Mouse (Mus musculus) frontal cortex, postnatal 10 days (tissue): Measurements from ENCODE around the gene Dmrta2.

Source experiments
- DNase-seq, 2 experiments: peaks; one replicate each; pipeline ENCODE4 v3.0.0; 2022; ENCODE audit warnings: low spot score in 2 of 2, mixed read lengths in 1 of 2

Gene Dmrta2

GRCm38 (mm10) chr4:109977148-109978067 is at the start of gene Dmrta2:
Gene Dmrta2 (plus strand): TSS chr4:109978053.
- DNase-seq: peak; percentile 45 to 59

- no peak for DNase-seq
These were observed 48.8 kb upstream of the Dmrta2 start for GRCm38 (mm10) chr4:109929058-109929457.

DNA sequence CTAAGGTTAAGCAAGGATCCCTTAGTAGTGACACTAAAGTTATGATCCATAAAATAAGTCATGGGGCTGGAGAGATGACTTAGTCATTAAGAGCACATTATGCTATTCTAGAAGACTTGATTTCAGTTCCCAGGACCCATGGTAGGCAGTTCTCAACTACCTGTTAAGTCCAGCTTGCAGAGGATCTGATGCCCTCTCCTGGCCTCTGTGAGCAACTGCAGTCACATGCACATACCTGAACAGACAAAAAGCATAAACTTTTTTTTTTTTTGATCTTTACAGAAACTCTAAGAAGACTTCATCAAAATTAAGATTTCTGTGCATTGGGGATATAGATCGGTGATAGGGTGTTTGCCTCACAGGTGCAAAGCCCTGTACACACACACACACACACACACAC is 47.4 kb upstream of the Dmrta2 start:
- no peak for DNase-seq

- DNase-seq: no peak
These were observed 46.9 kb upstream of the Dmrta2 start for GRCm38 (mm10) chr4:109930935-109931334.

DNA sequence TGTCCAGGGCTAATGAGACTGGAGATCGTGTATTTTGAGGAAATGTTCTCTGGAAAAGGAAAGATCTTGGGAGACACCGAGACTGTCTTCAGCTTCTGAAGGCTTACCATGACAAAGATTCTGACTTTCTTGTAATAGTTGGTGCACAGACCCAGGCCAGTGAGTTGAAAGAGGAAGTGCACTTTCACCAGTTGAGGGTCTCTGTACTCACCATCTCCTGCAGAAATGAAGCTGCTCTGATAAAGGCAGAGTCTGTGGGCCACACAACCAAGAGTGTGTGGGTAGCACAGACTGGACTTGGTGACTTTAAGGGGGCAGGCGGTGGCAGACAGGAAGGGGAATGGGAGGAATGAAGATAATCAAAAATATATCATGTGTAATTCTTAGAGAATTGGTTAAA is 41.3 kb upstream of the Dmrta2 start:
- DNase-seq: no peak

GRCm38 (mm10) chr4:109939291-109939690 is 38.6 kb upstream of the Dmrta2 start:
- no peak for DNase-seq

- no peak for DNase-seq
These were observed 32.3 kb upstream of the Dmrta2 start for GRCm38 (mm10) chr4:109945554-109945953.

- DNase-seq: no peak
These were observed 28.5 kb upstream of the Dmrta2 start for GRCm38 (mm10) chr4:109949307-109949706.

GRCm38 (mm10) chr4:109953509-109953908 is 24.3 kb upstream of the Dmrta2 start:
- DNase-seq: no peak

GRCm38 (mm10) chr4:109960201-109960935 is 17.5 kb upstream of the Dmrta2 start:
- no peak for DNase-seq

DNA sequence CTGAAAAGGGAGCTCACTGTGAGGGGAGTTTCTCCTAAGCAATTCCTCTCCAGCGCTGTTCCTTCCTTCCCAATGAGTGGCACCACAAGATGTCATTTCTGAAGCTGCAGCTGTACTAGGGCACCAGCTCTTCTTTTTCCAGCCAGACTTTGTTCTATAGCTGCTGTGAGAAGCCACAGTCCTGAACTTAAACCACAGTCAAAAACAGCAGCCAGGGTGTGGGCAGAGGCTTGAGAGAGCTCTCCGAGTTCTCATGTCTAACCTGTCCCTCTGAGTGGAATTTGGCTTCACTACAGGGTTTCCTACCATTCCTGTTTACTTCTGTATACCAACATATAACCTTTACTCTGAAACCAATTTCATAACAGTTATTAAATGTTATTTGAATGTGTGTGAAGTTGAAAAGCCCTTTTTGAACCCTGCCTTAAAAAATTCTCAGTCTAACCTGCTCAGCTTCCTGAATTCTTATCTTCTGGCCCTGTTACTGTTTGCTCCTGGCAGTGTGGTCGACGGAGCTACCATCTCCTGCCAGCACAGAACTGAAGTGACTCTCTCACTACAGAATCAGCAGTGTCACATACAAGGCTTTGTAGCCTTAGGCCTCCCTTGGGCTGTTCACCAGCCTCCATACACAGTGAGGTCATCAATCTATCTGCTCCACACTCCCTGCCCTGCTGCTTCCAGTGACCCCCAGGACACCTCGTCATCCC is 14.1 kb upstream of the Dmrta2 start:
- no peak for DNase-seq

GRCm38 (mm10) chr4:109969561-109969960 is 8.3 kb upstream of the Dmrta2 start:
- no peak for DNase-seq

DNA sequence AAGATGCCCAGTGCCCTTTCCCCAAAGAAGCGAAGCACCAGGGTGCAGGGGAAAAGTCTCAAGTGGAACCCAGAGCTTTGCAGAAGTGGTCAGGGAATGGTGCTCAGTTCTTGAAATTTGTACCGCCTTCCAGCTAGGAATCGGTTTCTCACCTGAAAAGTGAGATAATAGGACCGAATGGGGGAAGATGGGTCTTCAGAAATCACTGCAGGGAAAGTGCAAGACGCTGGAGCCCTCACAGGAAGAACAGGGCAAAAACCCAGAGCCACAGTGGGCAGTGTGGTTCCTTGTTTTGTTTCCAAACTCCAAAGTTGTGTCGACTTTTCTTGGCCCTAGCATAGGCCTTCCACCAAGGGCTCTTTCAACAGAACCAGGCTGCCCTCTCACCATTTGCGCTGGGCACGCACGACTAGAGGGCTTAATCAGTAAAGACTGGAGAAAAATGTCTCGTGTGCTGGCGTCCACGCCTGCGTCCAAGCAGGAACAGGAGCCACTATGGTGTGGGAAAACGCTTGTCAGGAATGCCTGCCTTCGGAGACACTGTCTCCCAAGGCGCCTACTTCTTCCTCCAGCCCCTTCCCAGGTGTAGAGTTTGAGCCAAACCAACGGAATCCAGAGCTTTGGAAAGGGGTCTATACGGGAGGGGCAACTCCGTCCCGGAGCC is 3.7 kb upstream of the Dmrta2 start:
- DNase-seq: no peak

GRCm38 (mm10) chr4:109974655-109975380 is 3.0 kb upstream of the Dmrta2 start:
- no peak for DNase-seq

DNA sequence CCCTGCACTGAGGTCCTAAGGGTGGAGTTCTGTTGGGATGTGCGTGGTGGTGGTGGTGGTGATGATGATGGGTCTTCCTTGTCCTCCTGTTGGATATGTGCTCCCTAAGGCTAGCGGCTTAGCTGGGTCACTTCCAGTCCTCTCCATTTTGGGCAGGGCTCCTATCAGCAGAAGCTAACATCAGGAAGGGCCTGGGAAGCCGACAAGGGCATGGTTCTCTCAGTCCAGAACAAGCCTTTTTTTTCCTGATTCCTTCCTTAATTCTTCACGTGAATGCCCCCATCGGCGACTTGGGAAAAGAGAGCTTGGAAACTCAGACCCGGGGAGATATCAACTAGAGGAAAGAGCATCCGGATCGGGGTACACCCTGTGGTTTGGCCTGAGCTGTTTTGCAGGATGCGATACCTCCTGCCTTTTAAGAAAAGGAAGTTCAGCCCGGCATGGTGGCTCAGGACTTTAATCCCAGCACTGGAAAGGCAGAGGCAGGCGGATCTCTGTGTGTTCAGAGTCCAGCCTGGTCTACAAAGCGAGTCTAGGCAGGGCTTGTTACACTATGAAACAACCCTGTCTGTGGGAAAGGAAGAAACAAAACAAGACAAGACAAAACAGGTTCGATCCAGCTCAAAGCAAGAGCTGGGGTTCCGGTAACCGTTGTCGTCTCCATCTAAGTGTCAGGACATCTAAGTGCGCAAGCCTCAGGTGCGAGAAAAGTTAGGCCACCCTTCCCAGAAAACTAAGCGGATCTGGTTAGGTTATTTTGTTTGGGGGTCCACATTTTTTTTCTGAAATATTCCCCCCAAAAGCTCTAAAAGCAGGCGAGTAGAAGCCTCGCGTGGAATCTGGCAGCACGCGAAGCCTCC is 2.2 kb upstream of the Dmrta2 start:
- no peak for DNase-seq

DNA sequence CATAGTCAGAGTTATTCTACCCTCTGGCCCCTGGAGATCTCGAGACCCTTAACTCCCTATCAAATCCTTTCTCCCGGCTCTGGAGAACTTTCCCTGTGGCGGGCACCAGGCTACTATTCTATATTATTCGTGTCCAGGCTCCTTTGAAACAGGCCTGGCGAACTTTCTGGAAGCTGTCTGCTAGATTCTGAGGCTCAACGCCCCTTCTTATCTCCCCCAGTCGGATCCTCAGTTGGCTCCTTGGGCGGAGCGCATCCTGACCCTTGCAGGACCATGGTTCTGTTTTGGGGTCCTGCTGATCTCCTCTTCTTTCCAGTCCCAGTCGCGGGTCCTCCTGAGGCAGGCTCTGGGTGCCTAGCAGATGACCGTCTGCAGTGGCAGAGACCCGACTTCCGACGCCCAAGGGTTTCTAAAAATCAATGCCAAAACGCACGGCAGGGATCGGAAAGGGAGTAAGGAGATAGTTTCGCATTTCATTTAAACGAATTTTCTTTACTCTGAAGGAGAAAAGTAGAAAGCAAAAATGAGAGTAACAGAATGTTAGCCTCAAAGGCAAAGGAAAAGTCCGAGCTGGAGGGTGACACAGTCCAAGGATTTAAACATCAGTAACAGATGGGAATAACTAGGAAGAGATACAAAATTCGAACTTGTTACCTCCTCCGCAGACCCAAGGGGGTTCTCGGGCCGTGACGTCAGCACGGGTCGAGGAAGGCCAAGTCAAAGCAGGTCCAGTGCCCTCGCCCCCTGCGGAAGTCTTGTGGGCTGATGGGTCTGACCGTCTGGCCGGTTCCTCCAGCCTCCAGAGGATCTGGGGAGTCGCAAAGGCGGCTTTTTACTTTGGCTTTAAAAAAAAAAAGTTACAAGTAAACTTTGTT is 1.3 kb upstream of the Dmrta2 start:
- peak in 1 of 2 experiments; percentile 16 for DNase-seq

- no peak for DNase-seq
These were observed 410 bp downstream of the Dmrta2 start for GRCm38 (mm10) chr4:109978068-109978857.

DNA sequence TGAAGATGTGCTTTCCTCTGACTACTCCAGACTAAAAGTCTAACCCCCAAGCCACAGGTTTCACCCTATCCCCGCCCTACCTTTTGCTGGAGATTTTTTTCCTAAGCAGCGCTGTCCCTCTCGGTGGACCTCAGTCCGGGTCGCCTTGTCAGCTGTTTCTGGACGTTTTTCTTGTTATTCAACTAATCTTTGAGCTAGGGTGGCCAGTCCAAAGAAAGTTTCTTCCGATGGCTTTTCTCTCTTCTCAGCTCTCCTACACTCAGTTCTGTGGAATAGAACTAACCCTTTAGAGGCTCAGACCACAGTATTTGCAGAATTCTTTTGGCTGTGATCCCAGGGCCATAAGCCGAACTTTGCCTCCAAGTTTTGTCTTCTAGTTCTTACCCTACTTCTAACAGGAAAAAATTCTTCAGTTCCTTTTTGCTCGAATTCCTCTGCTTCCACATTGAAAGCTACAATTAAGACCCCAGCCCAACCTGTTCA is 1.0 kb downstream of the Dmrta2 start:
- DNase-seq: no peak
